Mouse (Mus musculus) layer of hippocampus, adult 8-10 months (tissue): ENCODE measurements around the gene Rhox1. TPM values are rescaled to one million over a fixed set of nuclear protein-coding genes. Genes with fewer than 3 reads are reported as not detected.
"Not testable (repeated sequence)": the region's sequence is repeated elsewhere in the genome, so short reads cannot be mapped to it uniquely, and the experiment has no call there.

ENCODE experiments used
- DNase-seq, 2 experiments: peaks; one replicate each; pipeline ENCODE4 v3.0.0; 2022; ENCODE audit warnings: low spot score in 2 of 2
- total RNA-seq, 4 experiments: library from RNA; stranded (reverse); gene quantifications; 2 replicates each; pipeline ENCODE4 v1.2.4; 2022

Gene Rhox1
- not detected for total RNA-seq

DNA sequence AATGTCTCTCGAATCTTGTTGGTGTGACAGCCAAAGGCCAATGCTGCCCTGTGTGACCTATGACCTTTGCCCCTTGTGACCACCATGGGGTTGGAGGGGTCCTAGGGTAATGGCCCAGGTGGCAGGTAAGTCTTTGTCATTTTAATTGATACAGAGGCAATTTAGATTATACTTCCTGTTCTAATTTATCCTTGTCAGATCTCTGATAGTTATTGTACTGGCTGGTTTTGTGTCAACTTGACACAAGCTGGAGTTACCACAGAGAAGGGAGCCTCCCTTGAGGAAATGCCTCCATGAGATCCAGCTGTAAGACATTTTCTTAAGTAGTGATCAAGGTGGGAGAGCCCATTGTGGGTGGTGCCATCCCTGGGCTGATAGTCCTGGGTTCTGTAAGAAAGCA lies at the start of gene Rhox1:
TSS of gene Rhox1 (minus strand) at position 101 of the 400 bp plus-strand sequence.
- DNase-seq = not testable (repeated sequence)

DNA sequence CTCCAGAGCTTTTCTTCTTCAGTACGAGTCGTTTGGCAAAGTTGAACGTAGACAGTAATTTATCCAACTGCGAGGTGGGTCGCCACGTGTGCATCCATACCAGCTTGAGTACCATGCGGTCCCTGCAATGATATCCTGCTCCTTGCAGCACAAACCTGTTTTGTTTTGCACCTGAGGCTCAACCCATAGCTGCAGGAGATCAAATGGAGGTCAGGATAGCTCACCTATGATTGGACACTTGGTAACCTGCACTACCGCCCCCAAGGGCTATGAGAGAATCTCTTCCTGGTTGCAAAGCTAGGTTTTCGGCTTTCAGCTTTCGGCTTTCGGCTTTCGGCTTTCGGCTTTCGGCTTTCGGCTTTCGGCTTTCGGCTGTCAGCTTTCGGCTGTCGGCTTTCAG lies 43.0 kb upstream of the Rhox1 start, which contains the start of gene Rhox4a:
TSS of gene Rhox4a (plus strand) at position 301 of the 400 bp plus-strand sequence.
- DNase-seq = not testable (repeated sequence)

DNA sequence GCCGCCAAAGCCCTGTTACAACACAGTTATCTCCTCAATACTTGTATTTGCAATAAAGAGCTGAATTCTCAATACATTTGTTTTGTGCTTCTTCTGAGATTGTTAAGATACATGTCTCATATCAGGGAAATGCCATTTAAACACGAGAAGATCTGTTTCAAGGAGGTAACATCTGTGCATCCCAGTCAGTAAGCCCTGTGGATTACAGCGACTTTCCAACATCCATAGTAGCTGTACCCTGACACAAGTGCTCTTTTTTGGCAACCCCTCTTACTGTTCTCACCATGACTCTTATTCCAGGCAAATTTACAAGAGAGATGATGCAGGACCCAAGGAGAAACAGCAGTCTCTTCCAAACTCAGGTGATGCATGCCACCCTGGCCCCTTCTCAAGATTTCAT lies 27.6 kb upstream of the Rhox1 start, which contains the start of gene Rhox3a:
TSS of gene Rhox3a (plus strand) at position 301 of the 400 bp plus-strand sequence.
- DNase-seq = not testable (repeated sequence)

DNA sequence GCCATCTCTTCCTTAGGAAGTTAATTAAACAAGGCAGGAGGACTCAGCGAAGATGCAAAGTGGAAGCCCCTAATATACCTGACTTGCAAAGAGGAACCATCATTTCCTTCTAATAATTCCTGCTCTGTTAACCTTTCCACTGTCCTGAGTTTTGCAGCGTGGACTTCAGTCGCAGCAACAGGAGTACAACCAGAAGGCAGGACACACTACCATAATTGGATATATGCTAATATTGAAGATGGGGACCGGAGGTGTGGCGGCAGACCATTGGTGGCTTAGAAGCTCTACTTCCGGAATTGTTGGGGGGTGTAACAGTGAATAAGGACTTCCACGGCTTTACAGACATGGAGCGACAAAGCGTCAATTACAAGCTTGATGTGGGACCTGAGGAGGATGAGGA lies 22.6 kb upstream of the Rhox1 start, which contains the start of gene Rhox2a:
TSS of gene Rhox2a (plus strand) at position 301 of the 400 bp plus-strand sequence.
- DNase-seq = not testable (repeated sequence)

DNA sequence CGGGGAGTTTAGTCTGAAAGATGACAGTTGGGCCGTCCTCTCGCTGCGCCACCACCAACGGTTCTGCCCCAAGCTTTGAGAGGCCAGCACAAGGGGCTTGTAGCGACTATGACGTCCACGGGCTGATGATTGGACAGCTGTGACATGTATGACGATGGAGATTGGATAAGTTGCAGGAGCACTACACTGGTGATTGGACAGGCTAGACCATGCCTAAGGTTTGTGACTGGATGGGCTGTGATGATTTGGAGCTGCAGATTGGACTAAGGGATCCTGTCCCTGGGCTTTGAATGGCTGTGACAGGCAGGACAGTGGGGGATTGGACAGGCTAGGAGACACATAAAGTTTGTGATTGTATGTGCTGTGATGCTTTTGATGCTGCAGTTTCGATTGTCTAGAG lies 11.1 kb downstream of the Rhox1 start, which contains the start of gene Gm9:
TSS of gene Gm9 (minus strand) at position 101 of the 400 bp plus-strand sequence.
- no peak for DNase-seq

DNA sequence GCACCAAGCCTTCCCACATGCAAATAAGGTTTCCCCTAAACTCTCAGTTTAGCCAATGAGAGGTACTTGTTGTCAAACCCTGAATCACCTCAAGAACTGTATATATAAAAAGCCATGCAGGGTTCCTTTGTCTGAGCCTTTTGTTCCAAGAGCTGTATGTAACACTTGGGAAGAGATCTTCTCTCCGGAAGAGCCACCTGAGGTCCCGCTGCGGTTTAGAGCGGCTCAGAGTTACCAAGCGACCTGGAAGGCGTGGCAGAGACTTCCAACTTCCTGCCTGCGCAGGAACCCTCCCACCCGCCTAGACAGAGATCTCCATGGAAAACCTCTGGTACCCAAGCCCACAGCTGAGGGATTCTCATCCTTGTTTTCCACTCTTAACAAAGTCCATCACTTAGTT lies 23.4 kb downstream of the Rhox1 start:
- DNase-seq = no peak

DNA sequence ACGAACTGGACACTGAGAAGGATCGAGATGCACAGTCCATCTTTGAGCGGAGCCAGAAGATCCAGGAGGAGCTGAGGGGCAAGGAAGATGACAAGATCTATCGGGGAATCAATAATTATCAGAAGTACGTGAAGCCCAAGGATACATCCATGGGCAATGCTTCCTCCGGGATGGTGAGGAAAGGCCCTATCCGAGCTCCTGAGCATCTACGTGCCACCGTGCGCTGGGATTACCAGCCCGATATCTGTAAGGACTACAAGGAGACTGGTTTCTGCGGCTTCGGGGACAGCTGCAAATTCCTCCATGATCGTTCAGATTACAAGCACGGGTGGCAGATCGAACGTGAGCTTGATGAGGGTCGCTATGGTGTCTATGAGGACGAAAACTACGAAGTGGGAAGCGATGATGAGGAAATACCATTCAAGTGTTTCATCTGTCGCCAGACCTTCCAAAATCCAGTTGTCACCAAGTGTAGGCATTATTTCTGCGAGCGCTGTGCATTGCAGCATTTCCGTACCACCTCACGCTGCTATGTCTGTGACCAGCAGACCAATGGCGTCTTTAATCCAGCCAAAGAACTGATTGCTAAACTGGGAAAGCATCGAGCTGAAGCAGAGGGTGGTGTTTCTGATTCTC lies 30.2 kb downstream of the Rhox1 start:
- DNase-seq = peak in 1 of 2 experiments; percentile 9

DNA sequence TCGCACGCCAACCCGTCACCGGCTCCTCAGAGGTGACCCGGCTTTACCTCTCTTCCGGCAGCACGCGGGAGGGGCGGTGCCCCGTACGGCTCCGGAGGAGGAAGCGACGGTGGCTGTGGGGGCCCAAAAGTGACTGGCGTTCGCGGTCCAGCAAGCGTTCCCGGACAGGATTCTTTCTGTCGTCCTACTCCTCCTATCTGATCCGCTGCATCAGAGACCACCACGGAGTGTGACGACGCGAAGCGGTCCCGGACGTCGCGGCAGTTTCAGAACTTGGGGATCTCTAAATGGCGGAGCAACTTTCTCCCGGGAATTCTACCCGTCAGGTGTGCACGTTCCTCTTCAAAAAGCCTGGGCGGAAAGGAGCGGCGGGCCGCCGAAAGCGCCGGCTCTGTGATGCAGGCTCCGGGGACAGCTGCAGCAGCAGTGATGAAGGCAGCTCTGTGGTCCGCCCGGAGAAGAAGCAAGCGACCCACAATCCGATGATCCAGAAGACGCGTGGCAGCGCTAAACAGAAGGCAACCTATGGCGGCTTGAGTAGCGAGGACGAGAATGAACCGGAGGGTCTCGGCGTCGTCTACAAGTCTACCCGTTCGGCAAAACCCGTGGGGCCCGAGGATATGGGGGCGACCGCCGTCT lies 30.8 kb downstream of the Rhox1 start, which contains the start of the genes Ndufa1 and Rnf113a1:
TSS of gene Ndufa1 (minus strand) at position 59 of the 639 bp plus-strand sequence.
TSS of gene Rnf113a1 (plus strand) at position 141 of the 639 bp plus-strand sequence.
- peak; percentile 68 to 71 for DNase-seq

DNA sequence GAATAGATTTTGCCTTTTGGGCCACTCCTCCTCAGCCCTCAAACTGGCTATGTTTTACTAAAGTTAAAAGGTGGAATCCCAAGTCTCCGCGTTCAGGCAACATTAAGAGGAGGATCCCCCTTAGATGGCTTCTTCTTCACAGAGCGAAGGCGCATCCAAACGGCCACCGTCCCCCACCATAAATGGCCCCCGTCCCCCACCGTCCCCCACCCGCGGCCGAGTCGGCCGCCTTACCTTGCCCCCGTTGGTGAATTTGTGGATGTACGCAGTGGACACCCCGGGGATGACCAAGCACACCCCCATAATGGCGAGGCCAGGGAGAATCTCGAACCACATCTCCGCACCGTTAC lies 31.3 kb downstream of the Rhox1 start:
- DNase-seq = no peak

DNA sequence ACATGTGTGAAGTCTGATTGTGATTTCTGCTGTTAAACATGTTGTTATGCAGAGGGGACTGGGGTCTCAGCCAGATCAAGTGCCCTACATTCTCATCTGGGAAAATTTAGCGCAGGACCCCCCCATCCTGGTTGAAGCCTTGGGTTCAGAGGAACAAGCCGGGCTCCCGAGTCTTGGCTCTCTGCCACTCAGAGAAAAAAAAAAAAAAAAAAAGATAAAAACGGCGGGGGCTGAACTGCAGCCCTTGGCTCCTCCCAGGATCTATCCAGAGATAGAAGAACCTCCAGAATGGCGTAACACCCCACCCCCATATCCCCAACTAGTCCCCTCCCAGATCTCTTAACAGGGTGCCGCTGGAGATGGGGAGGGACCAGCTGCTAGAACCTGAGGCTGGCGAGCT lies 37.7 kb downstream of the Rhox1 start:
- not testable (repeated sequence) for DNase-seq

DNA sequence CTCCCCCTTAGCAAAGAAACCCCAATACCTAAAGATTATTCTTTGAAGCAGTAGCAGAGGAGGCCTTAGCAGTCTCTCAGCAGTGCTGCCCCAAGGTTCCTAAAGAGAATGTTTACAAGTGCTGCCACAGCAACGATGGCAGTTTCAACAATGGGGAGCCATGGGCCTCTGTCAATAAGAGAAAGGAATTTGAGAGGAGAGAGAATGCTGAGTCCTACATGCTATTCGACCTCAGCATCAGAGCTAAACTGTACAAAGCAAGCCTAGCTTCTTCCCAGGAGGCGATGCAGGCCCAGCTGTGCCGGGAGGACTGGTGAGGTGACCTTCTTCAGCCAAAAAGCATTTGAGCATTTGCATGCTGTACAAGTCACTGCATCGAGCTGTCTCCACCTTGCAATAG lies 53.3 kb downstream of the Rhox1 start, which contains the start of gene Akap14:
TSS of gene Akap14 (minus strand) at position 101 of the 400 bp plus-strand sequence.
- DNase-seq = no peak

DNA sequence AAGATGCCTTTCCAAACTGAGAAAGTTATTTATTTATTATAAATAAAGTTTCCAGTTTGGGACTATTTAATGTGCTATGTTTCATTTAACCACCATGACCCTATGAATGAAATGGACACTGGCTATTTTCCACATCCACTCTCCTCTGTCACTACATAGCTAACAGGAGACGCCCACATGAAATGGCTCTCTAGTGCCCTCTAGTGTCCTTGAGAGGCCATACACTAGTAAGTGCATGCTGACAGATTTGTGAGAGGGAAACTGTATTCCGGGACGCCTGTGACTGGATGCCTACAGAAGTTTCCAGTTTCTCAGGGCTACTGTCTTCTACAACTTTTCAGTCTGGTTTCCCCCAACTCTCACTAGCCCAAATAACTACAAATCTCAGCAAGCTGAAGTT lies 55.0 kb downstream of the Rhox1 start:
- DNase-seq = no peak

Other genes starting within 250 kb of the Rhox1 start
- 10 to 100 TPM; 45.3 to 51.8 (median 48.0) TPM for gene Sept6, start 230.5 kb downstream of the Rhox1 start, total RNA-seq
- not detected for gene Sowahd, start 173.4 kb downstream of the Rhox1 start, total RNA-seq
- 100 to 1,000 TPM; 184 to 339 (median 269) TPM for gene Rpl39, start 136.9 kb downstream of the Rhox1 start, total RNA-seq
- 10 to 100 TPM; 17.3 to 23.3 (median 21.3) TPM for gene Upf3b, start 111.9 kb downstream of the Rhox1 start, total RNA-seq
- gene Nkap, start 95.5 kb downstream of the Rhox1 start, total RNA-seq = 10 to 100 TPM; 12.9 to 19.4 (median 14.3) TPM
- gene Akap14, start 53.4 kb downstream of the Rhox1 start, total RNA-seq = under 1 TPM in 2 of 4 experiments, not detected in 2; 0.23 to 0.34 TPM
- gene Ndufa1, start 31.1 kb downstream of the Rhox1 start, total RNA-seq = 100 to 1,000 TPM; 161 to 234 (median 206) TPM
- 10 to 100 TPM in 1 of 4 experiments, 1 to 10 TPM in 3; 7.1 to 10.1 (median 7.9) TPM for gene Rnf113a1, start 31.0 kb downstream of the Rhox1 start, total RNA-seq
- gene Gm9, start 11.2 kb downstream of the Rhox1 start, total RNA-seq = not detected
- not detected for gene Rhox2a, start 22.7 kb upstream of the Rhox1 start, total RNA-seq
- gene Rhox3a, start 27.7 kb upstream of the Rhox1 start, total RNA-seq = not detected
- not detected for gene Rhox4a, start 43.1 kb upstream of the Rhox1 start, total RNA-seq
- not detected for gene Rhox3a2, start 157.8 kb upstream of the Rhox1 start, total RNA-seq
- gene Rhox4a2, start 168.6 kb upstream of the Rhox1 start, total RNA-seq = not detected
- not detected for gene Rhox2b, start 189.8 kb upstream of the Rhox1 start, total RNA-seq
- not detected for gene Rhox4b, start 210.2 kb upstream of the Rhox1 start, total RNA-seq
- not detected for gene Rhox2c, start 231.4 kb upstream of the Rhox1 start, total RNA-seq
- gene Rhox3c, start 236.3 kb upstream of the Rhox1 start, total RNA-seq = not detected